Mouse (Mus musculus) embryonic facial prominence, embryonic 11.5 days (tissue): Measurements from ENCODE around the gene Hand2. TPM values are rescaled to one million over a fixed set of nuclear protein-coding genes. Genes with fewer than 3 reads are reported as not detected.

Experiments used
- ATAC-seq: fragments of 200-750 bp; cut with Nextera tagmentation; replicated peaks from 2 replicates; pipeline ENCODE4 v1.8.0; 2017; ENCODE audit warnings: low read depth; ENCODE audit not compliant: insufficient number of reproducible peaks, low FRiP score, low TSS enrichment
- DNase-seq: peaks from one replicate; pipeline ENCODE4 v3.0.0-alpha.2; 2015; ENCODE audit warnings: low spot score
- H3K27ac ChIP-seq: fragments of 300-500 bp; sonication (generic); replicated peaks from 2 replicates; pipeline ENCODE4 v1.5.1; 2014; ENCODE audit warnings: mild to moderate bottlenecking, low read depth, low read length, control low read depth
- H3K27me3 ChIP-seq: fragments of 300-500 bp; sonication (generic); 2 replicates; pipeline ENCODE4 v1.6.1; 2014; ENCODE audit warnings: mild to moderate bottlenecking, low read length, moderate library complexity, mixed read lengths; ENCODE audit not compliant: control insufficient read depth, insufficient read depth
- H3K36me3 ChIP-seq: fragments of 300-500 bp; sonication (generic); replicated peaks from 2 replicates; pipeline ENCODE4 v1.6.1; 2014; ENCODE audit warnings: low read depth, mild to moderate bottlenecking, low read length, moderate library complexity, mixed read lengths; ENCODE audit not compliant: control insufficient read depth, insufficient read depth
- H3K4me1 ChIP-seq: fragments of 300-500 bp; sonication (generic); 2 replicates; pipeline ENCODE4 v1.6.1; 2014; ENCODE audit warnings: low read length, mixed read lengths; ENCODE audit not compliant: control insufficient read depth, insufficient read depth
- H3K4me2 ChIP-seq: fragments of 300-500 bp; sonication (generic); 2 replicates; pipeline ENCODE4 v1.6.1; 2014; ENCODE audit warnings: low read depth, mild to moderate bottlenecking, control low read depth, low read length, moderate library complexity
- H3K4me3 ChIP-seq: fragments of 300-500 bp; sonication (generic); 2 replicates; pipeline ENCODE4 v1.5.1; 2014; ENCODE audit warnings: low read depth, low read length, control low read depth
- H3K9ac ChIP-seq: fragments of 300-500 bp; sonication (generic); replicated peaks from 2 replicates; pipeline ENCODE4 v1.6.1; 2014; ENCODE audit warnings: mild to moderate bottlenecking, control low read depth, low read length
- H3K9me3 ChIP-seq: fragments of 300-500 bp; sonication (generic); replicated peaks from 2 replicates; pipeline ENCODE4 v1.6.1; 2016; ENCODE audit warnings: mild to moderate bottlenecking, low read length, inconsistent platforms, mixed read lengths; ENCODE audit not compliant: control insufficient read depth
- WGBS: fragments of 180-500 bp; shearing (Covaris S2); extraction: QIAGEN DNeasy Blood & Tissue Kit; methylation state at CpG from one replicate; pipeline ENCODE4 v1.1.7; 2014; 5-methylcytosine and 5-hydroxymethylcytosine counted together
- polyA plus RNA-seq: library from polyadenylated mRNA; unstranded; fragments of >200 nt; fragmentation: Nextera tagmentation; extraction: Ambion mirVana; gene quantifications from 2 replicates; pipeline ENCODE4 v1.2.1, GENCODE M21; 2014

Gene Hand2
- polyA plus RNA-seq, 1 experiment from 2014 or later: 8.7 TPM

DNA sequence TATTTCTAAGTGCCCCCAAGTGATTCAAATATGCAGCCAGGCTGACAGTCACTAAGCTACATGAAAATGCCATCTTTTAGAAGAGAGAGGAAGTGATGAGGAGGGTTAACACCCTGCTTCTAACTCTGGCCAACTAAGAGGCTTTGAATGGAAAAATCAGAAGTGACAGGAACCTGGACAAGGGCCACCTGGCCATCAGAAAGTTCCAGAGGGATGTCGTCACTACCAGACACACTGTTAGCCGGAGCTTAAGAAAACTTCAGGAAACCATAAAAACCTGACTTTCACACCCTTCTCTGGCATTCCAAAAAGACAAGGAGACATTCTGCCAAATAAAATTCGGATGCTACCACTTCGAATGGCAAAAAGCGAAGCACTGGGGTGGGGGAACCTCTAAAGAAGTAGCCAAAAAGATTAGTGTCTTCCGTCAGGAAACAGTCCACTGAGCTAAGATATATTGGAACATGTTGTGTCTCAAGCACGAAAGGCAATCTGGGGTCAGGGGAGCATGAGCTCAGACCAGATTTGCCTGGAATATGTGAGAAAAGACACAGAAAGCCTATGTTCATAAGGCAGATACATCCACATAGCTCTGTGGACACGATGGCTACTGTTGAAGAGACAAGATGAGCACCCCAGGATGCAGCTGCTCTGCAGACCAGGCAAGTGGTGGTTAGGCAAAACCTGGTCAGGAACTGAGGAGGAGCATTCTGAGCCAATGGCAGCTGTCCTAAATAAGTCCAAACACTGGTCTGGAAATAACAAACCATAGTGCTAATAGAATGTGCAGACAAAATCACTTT, 40.4 kb downstream of the Hand2 start:
- Histone ChIP-seq H3K4me1 (no peaks in the 10 kb centered on the region), H3K9me3 (no peaks in the 10 kb centered on the region), H3K36me3 (no peaks in the 10 kb centered on the region), H3K27me3 (no peaks in the 10 kb centered on the region), H3K9ac (no peak overlapping the region), H3K4me2 (no peak overlapping the region), H3K4me3 (no peak overlapping the region), H3K27ac (no peak overlapping the region)
- WGBS: 68% methylated on average over 8 of the region's 8 CpGs
- ATAC-seq (no peak), DNase-seq (no peak)

DNA sequence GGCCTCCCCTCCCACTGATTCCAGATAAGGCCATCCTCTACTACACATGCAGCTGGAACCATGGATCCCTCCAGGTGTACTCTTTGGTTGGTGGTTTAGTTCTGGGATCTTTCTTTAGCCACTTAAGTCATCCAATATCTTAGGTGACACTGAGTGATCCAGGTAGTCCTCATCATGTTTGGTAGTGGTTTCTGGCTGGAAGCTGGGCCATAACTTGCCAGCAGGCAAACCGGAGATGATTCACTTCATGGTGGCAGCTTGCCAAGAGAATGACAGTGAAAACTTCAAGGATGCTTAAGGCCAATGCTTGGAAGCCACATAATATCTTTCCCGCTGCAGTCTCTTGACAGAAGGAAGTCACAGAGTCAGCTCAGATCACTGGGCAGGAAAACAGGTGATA, 42.1 kb downstream of the Hand2 start:
- ATAC-seq (no peak), DNase-seq (no peak)
- H3K27ac ChIP-seq: no peak overlapping the region
- H3K27me3 ChIP-seq: no peaks in the 10 kb centered on the region
- H3K9ac ChIP-seq: no peak overlapping the region
- H3K9me3 ChIP-seq: no peaks in the 10 kb centered on the region
- H3K36me3 ChIP-seq: no peaks in the 10 kb centered on the region
- H3K4me3 ChIP-seq: no peak overlapping the region
- H3K4me1 ChIP-seq: no peaks in the 10 kb centered on the region
- WGBS: 86% methylated on average over 2 of the region's 2 CpGs
- no peak overlapping the region for H3K4me2 ChIP-seq

DNA sequence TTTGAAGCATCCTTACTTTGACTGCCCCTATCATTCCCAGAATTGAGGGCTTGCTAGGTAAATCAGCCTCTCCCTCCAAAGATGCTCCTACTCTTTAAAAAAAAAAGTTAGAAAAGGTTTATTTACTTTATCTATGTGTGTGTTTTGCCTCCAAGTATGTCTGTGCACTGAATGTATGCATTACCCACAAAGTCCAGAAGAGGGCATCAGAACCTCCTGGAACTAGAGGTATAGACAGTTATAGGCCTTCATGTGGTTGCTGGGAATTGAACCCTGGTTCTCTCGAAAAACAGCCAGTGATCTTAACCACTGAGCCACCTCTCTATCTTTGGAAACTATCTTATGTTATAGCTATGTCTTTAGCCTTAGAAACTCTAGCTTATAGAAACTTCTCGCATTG, 53.3 kb downstream of the Hand2 start:
- ATAC-seq (no peak), DNase-seq (no peak)
- no peaks in the 10 kb centered on the region for H3K4me1 ChIP-seq
- H3K36me3 ChIP-seq: no peaks in the 10 kb centered on the region
- H3K4me3 ChIP-seq: no peak overlapping the region
- no peaks in the 10 kb centered on the region for H3K9me3 ChIP-seq
- WGBS: 89% methylated on average over 2 of the region's 2 CpGs
- H3K27ac ChIP-seq: no peak overlapping the region
- no peak overlapping the region for H3K9ac ChIP-seq
- no peaks in the 10 kb centered on the region for H3K27me3 ChIP-seq
- H3K4me2 ChIP-seq: no peak overlapping the region

Other genes with a start within 250 kb of the Hand2 start
- 2.5 and 2.9 TPM in 2 replicates for gene Scrg1, start 134.9 kb downstream of the Hand2 start, polyA plus RNA-seq
- 85.6 and 94.5 TPM in 2 replicates for gene Sap30, start 166.9 kb downstream of the Hand2 start, polyA plus RNA-seq
- 509 and 581 TPM in 2 replicates for gene Hmgb2, start 190.9 kb downstream of the Hand2 start, polyA plus RNA-seq